Mouse (Mus musculus) WW6 (cell line): ENCODE measurements around the gene Map3k1.

Experiments used
- DNase-seq: peaks from one replicate; pipeline ENCODE4 v3.0.0-alpha.2; 2013; ENCODE audit warnings: low read depth, low spot score

Map3k1 gene

GRCm38 (mm10) chr13:111791596-111791995, 17.2 kb downstream of the Map3k1 start:
- no peak for DNase-seq

GRCm38 (mm10) chr13:111789420-111790065, 19.2 kb downstream of the Map3k1 start:
- DNase-seq, result no peak

DNA sequence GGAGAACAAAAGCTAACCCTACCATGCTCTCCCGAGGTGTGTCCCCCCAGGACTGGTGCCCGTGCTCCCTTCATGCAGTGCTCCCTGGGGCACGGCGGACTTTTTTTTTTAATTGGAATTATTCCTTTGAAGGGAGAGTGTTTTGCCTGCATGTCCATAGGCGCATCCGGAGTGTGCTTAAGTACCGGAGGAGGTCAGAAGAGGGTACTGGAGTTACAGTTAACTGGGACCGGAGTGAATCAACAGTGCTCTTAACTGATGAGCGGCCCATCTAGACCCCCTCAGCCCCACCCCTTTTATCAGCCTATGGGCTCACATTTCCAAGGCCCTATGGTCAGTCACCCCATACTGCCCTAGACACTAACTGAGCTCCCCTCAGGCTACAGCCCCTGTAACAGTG, 19.9 kb downstream of the Map3k1 start:
- no peak for DNase-seq

DNA sequence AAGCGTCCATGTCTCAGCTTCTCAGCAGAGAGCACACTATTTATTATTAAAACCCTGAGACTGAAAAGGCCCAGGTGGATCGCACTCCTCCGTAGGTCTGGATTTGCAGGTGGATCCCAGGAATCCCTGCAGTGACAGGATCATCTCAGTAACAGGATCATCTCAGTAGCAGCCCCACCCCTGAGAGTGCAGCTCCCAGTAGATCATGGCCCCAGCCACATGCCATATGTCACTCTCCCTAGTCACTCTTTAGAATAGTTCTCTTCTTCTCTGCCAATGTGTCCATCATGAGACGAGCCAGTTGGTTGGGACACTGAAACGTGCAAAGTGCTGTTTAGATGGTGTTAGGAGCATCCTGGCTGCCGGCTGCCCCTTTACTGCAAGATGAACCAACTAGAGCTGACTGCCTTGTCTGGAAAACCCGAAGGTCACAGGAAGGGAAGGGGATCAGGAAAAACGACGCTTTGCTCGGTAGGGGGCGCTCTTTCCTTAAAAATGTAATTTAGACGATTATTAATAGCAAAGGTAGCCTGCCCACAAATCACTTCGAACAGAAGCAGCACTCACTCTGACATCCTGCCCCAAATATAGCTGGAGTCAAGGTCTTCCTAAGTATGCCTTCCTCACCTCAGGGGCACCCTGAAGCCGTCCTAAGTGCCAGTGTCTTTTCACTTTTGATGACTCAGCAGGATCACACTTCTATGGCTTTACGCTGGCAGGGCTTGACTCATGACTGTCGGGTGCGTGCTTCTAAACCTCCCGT, 20.8 kb downstream of the Map3k1 start:
- DNase-seq, result no peak

DNA sequence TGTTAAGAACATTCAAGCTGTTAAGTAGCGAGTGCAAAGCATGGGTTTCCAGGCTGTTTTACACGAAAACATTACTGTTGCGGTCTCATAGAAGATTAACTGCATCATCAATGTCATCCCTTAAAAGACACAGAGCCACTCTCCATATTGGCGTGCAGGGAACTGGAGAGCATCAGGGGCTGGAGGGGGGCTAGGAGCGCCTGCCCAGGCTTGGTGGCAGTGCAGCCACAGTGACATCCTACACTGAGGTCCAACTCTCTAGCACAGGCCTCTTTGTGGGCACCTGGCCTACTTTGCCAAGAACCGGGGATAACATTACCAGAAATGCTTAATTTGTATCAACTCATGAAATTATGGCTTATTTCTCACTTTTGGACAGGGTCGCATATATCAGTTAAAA, 22.2 kb downstream of the Map3k1 start:
- DNase-seq, result no peak

DNA sequence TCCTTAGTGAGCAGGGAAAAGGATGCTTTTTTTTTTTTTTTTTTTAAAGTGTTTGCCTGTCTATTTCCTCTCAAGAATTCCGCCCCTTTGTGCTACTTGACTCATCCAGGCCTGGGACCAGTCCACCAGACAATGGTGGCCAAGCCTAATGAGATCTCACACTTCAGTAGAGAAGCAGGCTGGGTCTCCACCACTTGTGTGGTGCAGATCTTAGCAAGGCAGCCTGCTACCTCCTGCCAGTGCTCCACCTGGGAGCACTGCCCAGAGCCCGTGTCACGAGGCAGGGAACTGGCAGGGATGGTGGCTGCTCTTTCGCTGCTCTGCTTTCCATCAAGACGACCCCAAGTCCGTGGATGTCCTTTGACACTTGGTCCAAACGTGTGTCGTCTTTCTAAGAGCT, 25.3 kb downstream of the Map3k1 start:
- DNase-seq, result no peak

DNA sequence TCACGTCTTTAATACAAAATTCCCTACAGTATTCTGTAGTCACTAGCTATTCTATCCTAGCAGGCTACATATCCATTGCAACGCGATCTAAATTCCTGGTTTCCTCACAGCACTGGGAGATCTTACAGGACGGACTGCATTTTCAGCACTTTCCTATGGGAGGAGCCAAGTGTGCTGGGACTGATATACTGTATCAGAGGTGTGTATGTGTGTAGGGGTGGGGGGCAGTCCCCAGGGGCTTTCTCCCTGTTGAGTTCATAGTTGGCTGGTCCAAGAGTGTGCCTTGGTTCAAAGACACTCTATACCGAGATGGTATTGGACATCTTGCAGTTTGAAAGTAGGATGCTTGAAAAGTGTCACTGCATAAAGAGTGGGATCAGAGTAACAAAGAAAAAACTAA, 29.3 kb downstream of the Map3k1 start:
- no peak for DNase-seq

DNA sequence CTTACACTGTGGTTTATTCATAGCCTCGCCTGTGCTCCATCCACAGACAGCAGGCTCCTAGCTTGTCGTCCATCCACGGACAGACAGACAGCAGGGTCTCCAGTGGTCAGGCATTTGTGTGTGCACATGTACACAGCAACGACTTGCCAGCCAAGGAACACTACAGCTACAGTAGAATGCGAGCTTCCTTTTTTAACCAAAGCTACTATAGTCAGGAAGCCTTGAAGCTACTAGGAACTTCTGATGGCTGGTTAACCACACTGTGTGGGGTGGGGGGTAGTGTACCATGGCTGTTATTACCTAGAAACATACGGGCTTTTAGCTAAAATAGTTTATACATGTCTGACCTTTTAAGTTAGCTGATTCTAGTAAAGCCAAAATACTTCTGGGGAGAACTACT, 30.2 kb downstream of the Map3k1 start:
- no peak for DNase-seq

GRCm38 (mm10) chr13:111777865-111778264, 30.9 kb downstream of the Map3k1 start:
- DNase-seq, result no peak

DNA sequence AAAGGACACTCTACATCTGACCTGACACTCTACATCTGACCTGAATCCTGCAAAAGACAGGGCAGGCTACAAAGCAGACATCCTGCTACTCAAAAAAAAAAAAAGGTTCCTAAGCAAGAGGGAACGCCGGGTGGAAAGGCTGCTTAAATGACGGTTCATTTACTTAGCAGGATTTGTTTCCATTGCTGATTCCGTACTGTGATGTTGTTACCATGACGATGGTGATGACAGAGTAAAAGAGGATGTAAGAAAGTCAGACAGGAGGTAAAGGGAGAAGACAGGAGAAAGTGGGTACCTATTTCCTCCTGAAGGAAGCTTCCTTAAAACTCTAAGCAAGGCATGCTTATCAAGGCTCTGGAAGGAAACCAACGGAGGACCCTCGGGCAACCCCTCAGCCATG, 31.6 kb downstream of the Map3k1 start:
- DNase-seq, result no peak

DNA sequence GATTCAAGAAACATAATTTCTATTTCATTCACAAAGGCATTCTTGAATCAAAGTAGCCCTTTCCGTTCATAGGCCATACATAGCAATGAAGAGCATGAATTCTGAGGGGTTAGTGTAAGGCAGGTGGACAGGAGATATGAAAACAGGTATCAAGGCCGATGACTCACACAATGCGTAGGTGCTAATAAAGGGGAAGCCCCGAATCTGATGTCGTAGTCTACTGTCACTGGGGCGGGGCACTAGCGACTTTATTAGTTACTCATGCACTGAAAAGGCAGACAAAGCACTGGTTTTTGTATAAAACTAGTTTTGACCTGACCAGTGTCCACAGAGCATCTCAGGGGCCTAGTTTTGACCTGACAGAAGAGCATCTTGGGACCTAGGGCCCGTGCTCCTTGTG, 36.7 kb downstream of the Map3k1 start:
- DNase-seq, result no peak

DNA sequence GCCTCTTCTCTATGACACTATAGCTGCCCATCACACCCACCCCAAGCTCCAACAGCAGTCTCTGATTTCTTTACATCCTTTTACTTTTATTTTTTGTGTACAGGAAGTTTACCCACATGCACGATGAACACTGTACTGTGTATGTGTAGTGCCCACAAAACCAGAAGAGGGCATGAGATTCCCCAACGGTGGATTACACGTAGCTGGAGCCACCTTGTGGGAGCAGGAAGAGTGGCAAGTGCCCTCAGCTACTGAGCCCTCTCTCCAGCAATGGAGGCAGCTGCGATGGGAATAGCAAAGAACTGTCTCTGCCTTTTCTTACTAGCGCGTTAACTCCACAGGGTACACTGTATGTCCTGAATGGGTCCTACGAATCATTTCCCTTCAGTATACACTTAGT, 37.6 kb downstream of the Map3k1 start:
- DNase-seq, result no peak

DNA sequence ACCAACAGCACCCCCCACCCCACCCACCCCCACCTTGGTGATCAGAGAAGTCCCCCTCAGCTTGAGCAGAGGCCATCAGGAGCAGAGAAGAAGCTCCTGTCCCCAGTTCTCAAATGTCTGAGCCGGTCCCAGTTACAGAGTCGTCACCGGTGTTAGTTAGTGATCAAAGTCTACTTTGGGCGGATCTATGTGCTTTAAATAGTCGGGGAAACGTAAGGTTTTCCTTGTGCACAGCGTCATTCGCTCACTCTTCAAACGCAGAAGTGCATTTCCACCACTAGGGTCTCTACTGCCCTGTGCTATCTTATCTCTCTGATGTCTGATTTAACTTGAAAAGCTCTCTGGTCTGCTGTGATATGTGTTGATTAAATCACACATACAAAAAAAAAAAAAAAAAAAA, 38.0 kb downstream of the Map3k1 start:
- DNase-seq, result no peak

GRCm38 (mm10) chr13:111762526-111762925, 46.3 kb downstream of the Map3k1 start:
- no peak for DNase-seq

- no peak for DNase-seq
These were observed 51.8 kb downstream of the Map3k1 start for GRCm38 (mm10) chr13:111756986-111757385.

DNA sequence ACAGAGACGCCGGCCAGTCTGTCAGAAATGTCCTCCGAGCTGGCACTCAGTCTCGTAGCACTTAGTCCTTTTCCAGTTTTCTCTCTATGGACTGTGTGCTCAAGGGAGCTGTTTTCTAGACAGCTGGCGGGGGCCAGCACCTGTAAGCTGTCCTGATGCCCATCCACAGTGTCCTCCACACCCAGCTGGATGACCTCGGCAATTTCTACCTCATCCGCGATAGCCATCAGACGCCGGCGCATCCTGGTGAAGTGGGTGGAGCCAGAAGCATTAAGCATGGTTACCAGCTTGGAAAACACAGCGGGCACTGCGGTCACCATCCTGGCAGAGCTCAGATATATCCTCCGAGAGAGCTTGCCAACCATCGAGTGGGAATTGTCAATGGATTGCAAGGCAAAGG, 52.9 kb downstream of the Map3k1 start:
- DNase-seq, result no peak

DNA sequence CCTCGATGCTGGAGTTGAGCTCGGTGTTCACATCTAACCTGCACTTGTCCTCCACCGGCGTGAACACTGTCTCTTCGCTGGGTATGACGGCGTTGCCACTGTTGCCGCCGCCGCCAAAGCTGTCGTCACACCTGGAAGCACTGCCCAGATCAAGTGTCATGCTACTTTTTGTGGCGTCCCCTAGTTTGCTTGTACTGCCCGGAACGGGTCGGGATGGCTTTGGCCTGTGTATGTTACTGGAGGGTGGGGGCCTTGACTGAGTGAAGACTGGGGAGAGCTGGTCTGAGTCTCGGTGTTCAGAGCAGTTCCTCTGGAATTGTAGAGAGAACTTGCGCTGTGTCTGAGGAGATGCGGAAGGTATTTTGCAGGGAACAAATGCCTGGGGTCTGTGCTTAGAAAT, 53.4 kb downstream of the Map3k1 start:
- no peak for DNase-seq

DNA sequence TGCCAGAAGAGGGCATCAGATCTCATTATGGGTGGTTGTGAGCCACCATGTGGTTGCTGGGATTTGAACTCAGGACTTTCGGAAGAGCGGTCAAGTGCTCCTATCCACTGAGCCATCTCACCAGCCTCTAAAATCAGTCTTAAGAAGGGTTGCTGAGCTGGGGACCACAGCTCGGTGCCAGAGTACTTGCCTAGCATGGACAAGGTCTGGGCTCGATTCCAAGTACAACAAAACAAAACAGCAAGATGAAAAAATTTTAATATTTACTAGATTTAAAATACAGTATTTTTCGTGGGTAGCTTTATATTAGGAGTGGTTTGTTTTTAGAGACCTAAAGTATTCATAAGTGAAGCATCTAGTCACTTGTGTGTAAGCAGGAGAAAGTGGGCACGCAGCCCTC, 55.5 kb downstream of the Map3k1 start:
- no peak for DNase-seq

DNA sequence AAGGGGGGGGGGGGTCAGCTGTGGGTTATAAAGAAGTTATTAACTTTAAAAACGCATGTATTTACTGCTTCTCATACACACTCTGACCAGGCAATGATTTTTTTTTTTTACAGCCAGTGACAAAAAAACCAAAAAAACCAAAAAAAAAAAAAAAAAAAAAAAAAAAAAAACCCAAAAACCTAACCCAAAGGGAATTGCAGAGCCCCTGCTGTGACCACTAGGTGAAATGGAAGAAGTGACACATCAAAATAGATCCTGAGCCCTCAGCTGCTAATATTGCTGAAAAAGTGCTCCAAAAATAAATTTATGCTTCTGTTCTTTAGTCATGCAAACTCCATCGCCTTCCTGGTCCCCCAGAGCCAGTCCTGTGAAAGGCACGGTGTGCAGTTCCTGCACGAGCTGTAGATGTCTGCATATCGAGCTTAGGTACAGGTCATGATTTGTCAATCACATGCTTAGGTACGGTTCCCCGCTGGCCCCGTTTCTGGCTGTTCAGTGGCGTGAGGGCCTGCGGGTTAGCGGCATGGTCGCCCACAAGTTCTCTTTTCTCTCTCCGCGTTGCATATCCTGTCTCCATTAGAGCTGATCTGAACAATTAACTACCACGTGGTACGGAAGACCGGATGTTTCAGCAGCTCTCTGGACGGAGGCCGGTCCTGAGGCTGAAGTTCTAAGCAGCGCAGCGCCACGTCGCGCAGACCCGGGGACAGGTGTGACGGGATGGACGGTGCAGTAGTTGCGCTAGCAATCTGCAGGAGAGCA, 60.3 kb downstream of the Map3k1 start:
- DNase-seq, result no peak

DNA sequence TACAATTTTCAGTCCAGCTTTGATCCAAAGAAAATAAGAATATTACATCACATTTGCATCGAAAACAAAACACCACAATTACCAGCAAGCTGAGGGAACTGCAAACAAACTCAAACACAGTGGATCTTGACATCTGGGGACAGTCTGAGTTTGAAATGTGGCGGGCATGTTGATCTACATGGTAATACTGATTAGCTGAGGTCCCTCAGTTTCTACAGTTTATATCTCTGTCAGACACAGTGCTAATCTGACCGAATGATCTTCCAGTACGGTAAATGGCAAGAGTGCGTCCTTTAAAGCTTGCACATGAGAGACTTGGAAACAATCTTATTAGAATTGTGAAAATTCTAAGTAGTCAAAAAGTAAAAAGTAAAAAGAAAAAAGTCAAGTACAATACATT, 62.0 kb downstream of the Map3k1 start:
- DNase-seq, result no peak

DNA sequence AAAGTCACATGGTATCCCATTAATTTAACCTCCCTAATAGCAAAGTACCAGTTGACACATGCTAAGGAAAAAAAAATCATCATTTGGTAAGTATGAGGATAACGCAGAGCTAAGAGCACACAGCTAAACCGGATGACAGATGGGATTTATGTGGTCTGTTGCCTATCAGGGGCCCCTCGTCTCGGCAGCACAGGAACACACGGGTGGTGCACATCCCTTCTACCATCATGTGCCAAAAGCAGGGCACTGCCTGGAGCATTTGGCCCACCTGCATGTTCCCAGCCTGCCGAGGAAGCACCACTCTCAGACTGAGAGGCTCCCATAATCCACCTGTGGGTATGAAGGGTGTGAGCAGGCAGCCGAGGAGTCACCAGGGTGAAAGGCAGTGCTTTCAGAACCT, 63.6 kb downstream of the Map3k1 start:
- no peak for DNase-seq

- no peak for DNase-seq
These were observed 64.4 kb downstream of the Map3k1 start for GRCm38 (mm10) chr13:111744233-111745000.
